ENCODE assay signal across 9 mouse cellular contexts in the genomic region with DNA sequence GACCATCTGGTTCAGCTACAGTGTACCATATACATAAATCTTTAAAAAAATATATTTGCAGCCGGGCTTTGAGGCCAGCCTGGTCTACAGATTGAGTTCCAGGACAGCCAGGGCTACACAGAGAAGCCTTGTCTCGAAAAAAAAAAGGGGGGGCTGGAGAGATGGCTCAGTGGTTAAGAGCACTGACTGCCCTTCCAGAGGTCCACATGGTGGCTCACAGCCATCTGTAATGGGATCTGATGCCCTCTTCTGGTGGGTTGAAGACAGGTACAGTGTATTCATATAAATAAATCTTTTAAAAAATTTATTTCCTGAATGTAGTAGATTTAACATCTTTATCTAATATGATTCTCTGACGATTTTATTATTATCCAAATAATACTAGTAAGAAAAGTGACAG. TPM values are rescaled to one million over a fixed set of nuclear protein-coding genes. Genes with fewer than 3 reads are reported as not detected.
DNase-seq lines count a peak whose midpoint lies in the region; ATAC-seq and TF ChIP-seq lines count a peak whose summit lies in the region.
"Not testable (repeated sequence)": the region's sequence is repeated elsewhere in the genome, so short reads cannot be mapped to it uniquely, and the experiment has no call there.
"Had no signal": no experiment of that assay in that cellular context is flagged by ENCODE, and none has a peak within 500 bp of the region (broad histone marks: within the 10 kb centered on the region; RNA-seq: fewer than 3 reads in every experiment).

No protein-coding gene starts in this region.

- H3K4me3 ChIP-seq in MEL (ENCODE audit: control insufficient read depth in 1 of 2, insufficient read depth in 1 of 2, low read depth in 2 of 2, low read length in 2 of 2); heart, postnatal 0 days (ENCODE audit: low read depth, low read length); kidney, postnatal 0 days (replicated peaks; ENCODE audit: low read depth, low read length); lung, embryonic 14.5 days (ENCODE audit: low read depth, low read length): not testable (repeated sequence)

- TF ChIP-seq POLR2A in MEL (IDR thresholded peaks at IDR 0.05; ENCODE audit: control insufficient read depth in 1 of 2, insufficient read depth in 1 of 2, low read depth in 1 of 2, low read length in 2 of 2, poor library complexity in 1 of 2), result not testable (repeated sequence)

- not testable (repeated sequence) for H3K36me3 ChIP-seq in MEL (ENCODE audit: control insufficient read depth in 1 of 2, insufficient read depth in 2 of 2, low read length in 2 of 2); heart, postnatal 0 days (replicated peaks; ENCODE audit: control insufficient read depth, insufficient read depth, low read length); kidney, postnatal 0 days (ENCODE audit: insufficient read depth, low read length); lung, embryonic 14.5 days (ENCODE audit: insufficient read depth); splenic B cell, adult 2 months (ENCODE audit: control insufficient read depth, insufficient read depth, low read length, poor library complexity, severe bottlenecking)

- not testable (repeated sequence) for H3K27ac ChIP-seq in MEL (ENCODE audit: control insufficient read depth, low read depth, low read length); heart, postnatal 0 days (ENCODE audit: low read depth); kidney, postnatal 0 days; lung, embryonic 14.5 days (ENCODE audit: low read depth)

- WGBS in heart, postnatal 0 days, result 46% methylated on average over 3 of the region's 3 CpGs
- WGBS in kidney, postnatal 0 days, result 73% methylated on average over 3 of the region's 3 CpGs
- WGBS in lung, embryonic 14.5 days, result 67% methylated on average over 3 of the region's 3 CpGs

- H3K9me3 ChIP-seq in MEL (replicated peaks; ENCODE audit: insufficient read depth, low read length); heart, postnatal 0 days (replicated peaks; ENCODE audit: control insufficient read depth, low read length); kidney, postnatal 0 days (replicated peaks; ENCODE audit: low read length); lung, embryonic 14.5 days (ENCODE audit: low read depth, low read length): not testable (repeated sequence)

- H3K9ac ChIP-seq in MEL (ENCODE audit: control insufficient read depth, low read depth, low read length, poor library complexity, severe bottlenecking); heart, postnatal 0 days (replicated peaks; ENCODE audit: low read depth, low read length); kidney, postnatal 0 days (ENCODE audit: low read depth, low read length); lung, embryonic 14.5 days: not testable (repeated sequence)

- H3K79me2 ChIP-seq in MEL (ENCODE audit: control insufficient read depth, insufficient read depth, low read length, poor library complexity), result not testable (repeated sequence)

- peak; percentile 54 for DNase-seq in 3T3-L1 (ENCODE audit: low read depth, low spot score)
- peak; percentile 47 for DNase-seq in MEL (ENCODE audit: low read depth, low spot score)
- peak; percentile 55 for DNase-seq in cerebellum, adult 9-11 months
- not testable (repeated sequence) for DNase-seq in heart, postnatal 0 days (ENCODE audit: low spot score); kidney, postnatal 0 days (ENCODE audit: low spot score); lung, embryonic 14.5 days
- peak; percentile 48 for DNase-seq in splenic B cell, adult 2 months (ENCODE audit: low read depth, low spot score)

- not testable (repeated sequence) for H3K4me2 ChIP-seq in heart, postnatal 0 days (ENCODE audit: low read depth, low read length); kidney, postnatal 0 days (ENCODE audit: low read length); lung, embryonic 14.5 days

- H3K4me1 ChIP-seq in MEL (ENCODE audit: control insufficient read depth in 1 of 2, insufficient read depth in 2 of 2, low read length in 2 of 2), result peaks cover 5 to 20% of the 10 kb centered on the region in 2 experiments
- H3K4me1 ChIP-seq in heart, postnatal 0 days (ENCODE audit: control insufficient read depth, insufficient read depth), result peaks cover 21% of the 10 kb centered on the region
- H3K4me1 ChIP-seq in kidney, postnatal 0 days (replicated peaks; ENCODE audit: insufficient read depth, low read length), result peaks cover 18% of the 10 kb centered on the region
- not testable (repeated sequence) for H3K4me1 ChIP-seq in lung, embryonic 14.5 days (ENCODE audit: insufficient read depth)

- not testable (repeated sequence) for ATAC-seq in heart, postnatal 0 days (ENCODE audit: insufficient read depth, low read depth); kidney, postnatal 0 days (replicated peaks; ENCODE audit: low FRiP score, low read depth); lung, embryonic 14.5 days (ENCODE audit: insufficient read depth)

- TF ChIP-seq EP300 in MEL (IDR thresholded peaks at IDR 0.05; ENCODE audit: low read depth in 1 of 2, low read length in 2 of 2); heart, postnatal 0 days (IDR thresholded peaks at IDR 0.05; ENCODE audit: low read depth): not testable (repeated sequence)

- H3K27me3 ChIP-seq in MEL (ENCODE audit: control insufficient read depth in 1 of 2, insufficient read depth in 2 of 2, low read length in 2 of 2); heart, postnatal 0 days (ENCODE audit: control insufficient read depth, insufficient read depth, low read length); kidney, postnatal 0 days (ENCODE audit: insufficient read depth, low read length); splenic B cell, adult 2 months (ENCODE audit: control insufficient read depth, insufficient read depth, low read length, poor library complexity, severe bottlenecking): not testable (repeated sequence)
- peaks cover 13% of the 10 kb centered on the region for H3K27me3 ChIP-seq in lung, embryonic 14.5 days (ENCODE audit: insufficient read depth, low read length)

- peak; percentile 13 to 52 (median 43); a peak in 4 of 6 replicates for TF ChIP-seq CTCF in MEL (IDR thresholded peaks at IDR 0.05 in 2 of 3, conservative IDR thresholded peaks at IDR 0.05 in 1 of 3; ENCODE audit: control insufficient read depth in 1 of 3, insufficient read depth in 1 of 3, low read depth in 2 of 3, low read length in 3 of 3, poor library complexity in 1 of 3, severe bottlenecking in 1 of 3)
- TF ChIP-seq CTCF in heart, postnatal 0 days (IDR thresholded peaks at IDR 0.05; ENCODE audit: low read depth), result peak; percentile 14; the same call in 1 of the 2 replicates
- peak; percentile 33; the same call in 1 of the 2 replicates for TF ChIP-seq CTCF in kidney, postnatal 0 days (IDR thresholded peaks at IDR 0.05; ENCODE audit: low read depth)
- TF ChIP-seq CTCF in lung, embryonic 14.5 days (IDR thresholded peaks at IDR 0.05; ENCODE audit: low read depth), result peak; percentile 28

- TF ChIP-seq RAD21 in MEL (IDR thresholded peaks at IDR 0.05; ENCODE audit: low read depth, low read length), result peak; percentile 20

RNA-seq across cellular contexts. Expression of a gene that starts 2.1 kb away (rescaled TPM):
- total RNA-seq in MEL (2012; rRNA removed), result 5.6 and 8.2 TPM in 2 replicates
- 10 to 100 TPM in 1 of 2 experiments, not detected in 1; 13.0 TPM for polyA plus RNA-seq in MEL (2012; ENCODE audit: insufficient read depth in 1 of 2, insufficient read length in 2 of 2, low read depth in 1 of 2, low replicate concordance in 2 of 2, missing spikeins in 1 of 2)
- total RNA-seq in heart, postnatal 0 days (2014; rRNA removed; ENCODE audit: low replicate concordance), result 0.43 and 3.5 TPM in 2 replicates
- 3.3 and 3.5 TPM in 2 replicates for polyA plus RNA-seq in heart, postnatal 0 days (2015; fragmentation: Nextera tagmentation; extraction: Ambion mirVana)
- polyA plus RNA-seq in kidney, postnatal 0 days (2015; fragmentation: Nextera tagmentation; extraction: Ambion mirVana), result 5.5 and 6.2 TPM in 2 replicates
- 9.0 and 9.5 TPM in 2 replicates for polyA plus RNA-seq in lung, embryonic 14.5 days (2014; fragmentation: Nextera tagmentation; extraction: Ambion mirVana)

RNA-seq across cellular contexts. Expression of a gene that starts 4.1 kb away (rescaled TPM):
- 0.56 and 0.69 TPM in 2 replicates for total RNA-seq in MEL (2012; rRNA removed)
- polyA plus RNA-seq in MEL (2012; ENCODE audit: insufficient read depth in 1 of 2, insufficient read length in 2 of 2, low read depth in 1 of 2, low replicate concordance in 2 of 2, missing spikeins in 1 of 2), result 1 to 10 TPM in 1 of 2 experiments, not detected in 1; 2.0 TPM
- total RNA-seq in heart, postnatal 0 days (2014; rRNA removed; ENCODE audit: low replicate concordance), result 6.1 and 10.6 TPM in 2 replicates
- 9.5 and 9.9 TPM in 2 replicates for polyA plus RNA-seq in heart, postnatal 0 days (2015; fragmentation: Nextera tagmentation; extraction: Ambion mirVana)
- polyA plus RNA-seq in kidney, postnatal 0 days (2015; fragmentation: Nextera tagmentation; extraction: Ambion mirVana), result 15.9 and 18.5 TPM in 2 replicates
- 31.9 and 33.3 TPM in 2 replicates for polyA plus RNA-seq in lung, embryonic 14.5 days (2014; fragmentation: Nextera tagmentation; extraction: Ambion mirVana)

RNA-seq across cellular contexts. Expression of a gene that starts 5.7 kb away (rescaled TPM):
- 95.9 and 98.5 TPM in 2 replicates for total RNA-seq in MEL (2012; rRNA removed)
- 100 to 1,000 TPM in 1 of 2 experiments, 10 to 100 TPM in 1; 97.9 to 313 TPM for polyA plus RNA-seq in MEL (2012; ENCODE audit: insufficient read depth in 1 of 2, insufficient read length in 2 of 2, low read depth in 1 of 2, low replicate concordance in 2 of 2, missing spikeins in 1 of 2)
- total RNA-seq in heart, postnatal 0 days (2014; rRNA removed; ENCODE audit: low replicate concordance), result 19.2 and 27.9 TPM in 2 replicates
- 21.8 and 22.6 TPM in 2 replicates for polyA plus RNA-seq in heart, postnatal 0 days (2015; fragmentation: Nextera tagmentation; extraction: Ambion mirVana)
- polyA plus RNA-seq in kidney, postnatal 0 days (2015; fragmentation: Nextera tagmentation; extraction: Ambion mirVana), result 55.2 and 57.9 TPM in 2 replicates
- 102 and 112 TPM in 2 replicates for polyA plus RNA-seq in lung, embryonic 14.5 days (2014; fragmentation: Nextera tagmentation; extraction: Ambion mirVana)

RNA-seq across cellular contexts. Expression of a gene that starts 13.6 kb away (rescaled TPM):
- total RNA-seq in MEL (2012; rRNA removed), result 1.0 and 1.3 TPM in 2 replicates
- 1 to 10 TPM in 1 of 2 experiments, not detected in 1; 2.9 TPM for polyA plus RNA-seq in MEL (2012; ENCODE audit: insufficient read depth in 1 of 2, insufficient read length in 2 of 2, low read depth in 1 of 2, low replicate concordance in 2 of 2, missing spikeins in 1 of 2)
- total RNA-seq in heart, postnatal 0 days (2014; rRNA removed; ENCODE audit: low replicate concordance), result 1.4 and 2.2 TPM in 2 replicates
- polyA plus RNA-seq in heart, postnatal 0 days (2015; fragmentation: Nextera tagmentation; extraction: Ambion mirVana), result 1.6 and 1.9 TPM in 2 replicates
- 15.5 and 17.4 TPM in 2 replicates for polyA plus RNA-seq in kidney, postnatal 0 days (2015; fragmentation: Nextera tagmentation; extraction: Ambion mirVana)
- 5.2 and 8.0 TPM in 2 replicates for polyA plus RNA-seq in lung, embryonic 14.5 days (2014; fragmentation: Nextera tagmentation; extraction: Ambion mirVana)

RNA-seq across cellular contexts. Expression of a gene that starts 15.9 kb away (rescaled TPM):
- 0.69 and 0.89 TPM in 2 replicates for total RNA-seq in MEL (2012; rRNA removed)
- polyA plus RNA-seq in MEL (2012; ENCODE audit: insufficient read depth in 1 of 2, insufficient read length in 2 of 2, low read depth in 1 of 2, low replicate concordance in 2 of 2, missing spikeins in 1 of 2), result under 1 TPM in 1 of 2 experiments, not detected in 1; 0.63 TPM
- 6.8 and 13.2 TPM in 2 replicates for total RNA-seq in heart, postnatal 0 days (2014; rRNA removed; ENCODE audit: low replicate concordance)
- polyA plus RNA-seq in heart, postnatal 0 days (2015; fragmentation: Nextera tagmentation; extraction: Ambion mirVana), result 9.8 and 10.0 TPM in 2 replicates
- 0.29 and 0.68 TPM in 2 replicates for polyA plus RNA-seq in kidney, postnatal 0 days (2015; fragmentation: Nextera tagmentation; extraction: Ambion mirVana)
- 0.61 and 1.1 TPM in 2 replicates for polyA plus RNA-seq in lung, embryonic 14.5 days (2014; fragmentation: Nextera tagmentation; extraction: Ambion mirVana)
- total RNA-seq: granulocyte monocyte progenitor cell, adult 5-6 weeks; neutrophil, adult 5-6 weeks had no signal
